Mouse (Mus musculus): ENCODE measurements at regions not wholly inside any gene's neighbourhood (a gene's known extent, or its start where the extent isn't known, plus 50 kb on each side); places are given as distances from the start of the nearest gene placed in this dataset.
"Not testable (repeated sequence)": the region's sequence is repeated elsewhere in the genome, so short reads cannot be mapped to it uniquely, and the experiment has no call there.

GRCm38 (mm10) chr13:18651658-18652057, 65.4 kb upstream of the Vps41 start:
- no peak for DNase-seq

GRCm38 (mm10) chr13:18614763-18615616, 102.1 kb upstream of the Vps41 start:
- DNase-seq: no peak

GRCm38 (mm10) chr13:18580718-18581550, 136.2 kb upstream of the Vps41 start:
- DNase-seq: no peak

GRCm38 (mm10) chr13:18576016-18576415, 141.1 kb upstream of the Vps41 start:
- DNase-seq: no peak

- DNase-seq: no peak
Measured at GRCm38 (mm10) chr13:18575599-18575998, 141.5 kb upstream of the Vps41 start.

- not testable (repeated sequence) for DNase-seq
Measured at GRCm38 (mm10) chr13:18542032-18542431, 144.5 kb upstream of the Pou6f2 start.

- DNase-seq: no peak
Measured at GRCm38 (mm10) chr13:18530509-18530908, 133.0 kb upstream of the Pou6f2 start.

GRCm38 (mm10) chr13:18498159-18498558, 100.7 kb upstream of the Pou6f2 start:
- DNase-seq: no peak

GRCm38 (mm10) chr13:18497582-18498157, 100.2 kb upstream of the Pou6f2 start:
- no peak for DNase-seq

- DNase-seq: no peak
Measured at GRCm38 (mm10) chr13:18495021-18495811, 97.7 kb upstream of the Pou6f2 start.

- DNase-seq: not testable (repeated sequence)
Measured at GRCm38 (mm10) chr13:18485785-18486184, 88.3 kb upstream of the Pou6f2 start.

- no peak for DNase-seq
Measured at GRCm38 (mm10) chr13:18485080-18485479, 87.6 kb upstream of the Pou6f2 start.

- DNase-seq: no peak
Measured at GRCm38 (mm10) chr13:18476311-18476710, 78.8 kb upstream of the Pou6f2 start.

- no peak for DNase-seq
Measured at GRCm38 (mm10) chr13:18471534-18471933, 74.0 kb upstream of the Pou6f2 start.

- peak; percentile 4 for DNase-seq
Measured at GRCm38 (mm10) chr13:18465921-18466320, 68.4 kb upstream of the Pou6f2 start.

GRCm38 (mm10) chr13:18462221-18462620, 64.7 kb upstream of the Pou6f2 start:
- DNase-seq: no peak

GRCm38 (mm10) chr13:18457337-18458236, 60.1 kb upstream of the Pou6f2 start:
- no peak for DNase-seq
